Comparison of ENCODE assay signal across 7 mouse cellular contexts in genomic region chr3:52266606-52267160, GRCm38 (mm10). TPM values are rescaled to one million over a fixed set of nuclear protein-coding genes. Genes with fewer than 3 reads are reported as not detected.
A peak's percentile ranks its signal among the peaks of the same experiment; 100 is the strongest.
DNase-seq lines count a peak whose midpoint lies in the region; ATAC-seq lines count a peak whose summit lies in the region.

No protein-coding gene starts in this region.

- peak overlapping the region; percentile 99 for H3K4me2 ChIP-seq in limb, embryonic 12.5 days
- H3K4me2 ChIP-seq in midbrain, embryonic 14.5 days (ENCODE audit: low read length), result peak overlapping the region; percentile 91; the same call in 1 of the 2 replicates

- H3K4me1 ChIP-seq in forebrain, embryonic 10.5 days, result peaks cover 38% of the 10 kb centered on the region
- H3K4me1 ChIP-seq in limb, embryonic 12.5 days (replicated peaks), result peaks cover 26% of the 10 kb centered on the region
- H3K4me1 ChIP-seq in midbrain, embryonic 14.5 days (ENCODE audit: control insufficient read depth, insufficient read depth, low read length), result peaks cover 9% of the 10 kb centered on the region

- 11% methylated on average over 17 of the region's 17 CpGs for WGBS in forebrain, embryonic 10.5 days
- 9% methylated on average over 17 of the region's 17 CpGs for WGBS in limb, embryonic 12.5 days
- WGBS in midbrain, embryonic 14.5 days, result 8% methylated on average over 17 of the region's 17 CpGs

- no peaks in the 10 kb centered on the region for H3K36me3 ChIP-seq in forebrain, embryonic 10.5 days (replicated peaks)
- no peaks in the 10 kb centered on the region for H3K36me3 ChIP-seq in limb, embryonic 12.5 days
- H3K36me3 ChIP-seq in midbrain, embryonic 14.5 days (ENCODE audit: control insufficient read depth, insufficient read depth, low read length), result no peaks in the 10 kb centered on the region

- no peak overlapping the region for H3K9ac ChIP-seq in limb, embryonic 12.5 days (replicated peaks)
- no peak overlapping the region for H3K9ac ChIP-seq in midbrain, embryonic 14.5 days (replicated peaks; ENCODE audit: low read length)

- peaks cover 69% of the 10 kb centered on the region for H3K27me3 ChIP-seq in forebrain, embryonic 10.5 days (ENCODE audit: poor library complexity, severe bottlenecking)
- peaks cover 23% of the 10 kb centered on the region for H3K27me3 ChIP-seq in limb, embryonic 12.5 days
- H3K27me3 ChIP-seq in midbrain, embryonic 14.5 days (ENCODE audit: control insufficient read depth, insufficient read depth, low read length), result peaks cover 60% of the 10 kb centered on the region

- H3K27ac ChIP-seq in forebrain, embryonic 10.5 days, result no peak overlapping the region
- H3K27ac ChIP-seq in limb, embryonic 12.5 days, result no peak overlapping the region
- no peak overlapping the region for H3K27ac ChIP-seq in midbrain, embryonic 14.5 days (replicated peaks; ENCODE audit: low read depth, low read length)

- peak overlapping the region; percentile 82 for H3K4me3 ChIP-seq in forebrain, embryonic 10.5 days
- H3K4me3 ChIP-seq in limb, embryonic 12.5 days (replicated peaks), result no peak overlapping the region; the same call in 1 of the 2 replicates
- no peak overlapping the region for H3K4me3 ChIP-seq in midbrain, embryonic 14.5 days (replicated peaks; ENCODE audit: low read depth, low read length)

- intact Hi-C loops in heart, postnatal 36 days (cut with DNase I), result loop anchor here (5.0 to 10.0 kb wide), 3 partner anchors 238 to 1198 kb away; partner anchors contain the start of genes Nhlrc3 and Proser1

- H3K9me3 ChIP-seq in forebrain, embryonic 10.5 days, result no peaks in the 10 kb centered on the region
- H3K9me3 ChIP-seq in limb, embryonic 12.5 days, result no peaks in the 10 kb centered on the region
- no peaks in the 10 kb centered on the region for H3K9me3 ChIP-seq in midbrain, embryonic 14.5 days (ENCODE audit: control insufficient read depth, low read length)

- DNase-seq in adrenal gland, postnatal 14 days, result peak; percentile 31
- peak; percentile 24 for DNase-seq in forebrain, embryonic 10.5 days (ENCODE audit: extremely low spot score, low spot score)
- DNase-seq in heart, postnatal 36 days, result peak; percentile 55 to 64
- DNase-seq in midbrain, embryonic 14.5 days, result no peak
- DNase-seq in cerebellum, adult 9-11 months, result no peak
- DNase-seq in layer of hippocampus, postnatal 10 days (ENCODE audit: low spot score in 2 of 2), result no peak

- no peak for ATAC-seq in limb, embryonic 12.5 days (ENCODE audit: insufficient number of reproducible peaks, insufficient read depth, low FRiP score, low TSS enrichment, low read depth)
- ATAC-seq in midbrain, embryonic 14.5 days (ENCODE audit: low FRiP score, low TSS enrichment), result no peak

RNA-seq across cellular contexts. Expression of gene Foxo1, which starts 1.5 kb away (rescaled TPM):
- total RNA-seq in adrenal gland, postnatal 14 days (2021), result 39.3 and 50.1 TPM in 2 replicates
- polyA plus RNA-seq in forebrain, embryonic 10.5 days (2016; fragmentation: Nextera tagmentation; extraction: Ambion mirVana), result 2.3 TPM in 2 replicates
- 10 to 100 TPM; 13.9 to 15.4 TPM for total RNA-seq in heart, postnatal 36 days (2021)
- 6.8 and 7.0 TPM in 2 replicates for polyA plus RNA-seq in limb, embryonic 12.5 days (2016; fragmentation: Nextera tagmentation; extraction: Ambion mirVana)
- 3.3 and 4.3 TPM in 2 replicates for polyA plus RNA-seq in midbrain, embryonic 14.5 days (2014; fragmentation: Nextera tagmentation; extraction: Ambion mirVana)
- total RNA-seq in layer of hippocampus, postnatal 10 days (2021), result 10 to 100 TPM; 20.6 to 24.5 TPM

Comparison
In these comparisons a context has a peak if more than half of its experiments do, and no peak if none do; other contexts are left out.
1. DNase-seq: peak in adrenal gland, postnatal 14 days (single experiment), forebrain, embryonic 10.5 days (single experiment) and heart, postnatal 36 days (2 of 2); none in midbrain, embryonic 14.5 days (single experiment), cerebellum, adult 9-11 months (single experiment) and layer of hippocampus, postnatal 10 days (0 of 2).